Mouse (Mus musculus): ENCODE results near the gene Mok. TPM values are rescaled to one million over a fixed set of nuclear protein-coding genes. Genes with fewer than 3 reads are reported as not detected.

The Mok gene
- polyA plus RNA-seq (2017; shearing (Covaris generic)): not detected

DNA sequence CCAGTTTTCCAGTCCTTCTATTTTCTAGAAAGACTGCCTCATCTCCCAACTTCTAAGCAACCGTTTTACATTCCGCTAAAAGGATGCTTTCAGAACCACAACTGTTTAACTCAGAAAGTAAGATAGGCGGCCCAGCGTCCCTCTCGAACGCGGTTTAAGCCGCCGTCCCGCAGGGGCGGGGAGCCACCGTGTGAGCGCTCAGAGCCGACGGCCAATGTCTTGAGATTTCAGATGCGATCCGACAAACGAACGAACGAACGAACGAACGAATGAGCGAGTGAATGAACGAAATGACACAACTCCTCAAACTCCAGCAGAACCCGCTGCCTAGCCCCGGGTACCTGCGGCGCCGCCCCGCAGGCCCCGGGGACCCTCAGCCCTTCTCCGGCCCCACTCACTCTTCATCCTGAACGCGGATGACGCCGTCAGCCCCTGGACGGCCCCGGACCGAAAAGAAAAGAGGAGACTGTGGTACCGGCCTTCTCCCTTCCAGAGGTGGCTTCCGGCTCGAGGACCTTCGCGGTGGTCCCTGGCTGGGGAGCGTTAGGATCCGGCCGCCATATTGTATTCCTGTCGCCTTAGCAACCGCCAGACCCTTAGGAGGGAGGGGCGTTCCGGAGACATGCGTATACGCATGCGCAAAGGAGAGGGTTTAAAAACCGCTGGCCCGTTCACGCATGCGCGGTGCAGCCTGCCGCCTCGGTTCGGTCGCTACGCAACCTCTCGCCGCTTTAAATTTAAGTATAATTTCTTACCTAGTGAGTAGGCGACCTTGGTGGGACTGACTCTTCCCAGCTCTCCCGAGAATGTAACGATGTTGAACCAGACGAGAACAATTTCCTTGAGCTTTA lies at the start of gene Mok:
TSS of gene Mok (minus strand) at position 592 of the 851 bp plus-strand sequence.

DNA sequence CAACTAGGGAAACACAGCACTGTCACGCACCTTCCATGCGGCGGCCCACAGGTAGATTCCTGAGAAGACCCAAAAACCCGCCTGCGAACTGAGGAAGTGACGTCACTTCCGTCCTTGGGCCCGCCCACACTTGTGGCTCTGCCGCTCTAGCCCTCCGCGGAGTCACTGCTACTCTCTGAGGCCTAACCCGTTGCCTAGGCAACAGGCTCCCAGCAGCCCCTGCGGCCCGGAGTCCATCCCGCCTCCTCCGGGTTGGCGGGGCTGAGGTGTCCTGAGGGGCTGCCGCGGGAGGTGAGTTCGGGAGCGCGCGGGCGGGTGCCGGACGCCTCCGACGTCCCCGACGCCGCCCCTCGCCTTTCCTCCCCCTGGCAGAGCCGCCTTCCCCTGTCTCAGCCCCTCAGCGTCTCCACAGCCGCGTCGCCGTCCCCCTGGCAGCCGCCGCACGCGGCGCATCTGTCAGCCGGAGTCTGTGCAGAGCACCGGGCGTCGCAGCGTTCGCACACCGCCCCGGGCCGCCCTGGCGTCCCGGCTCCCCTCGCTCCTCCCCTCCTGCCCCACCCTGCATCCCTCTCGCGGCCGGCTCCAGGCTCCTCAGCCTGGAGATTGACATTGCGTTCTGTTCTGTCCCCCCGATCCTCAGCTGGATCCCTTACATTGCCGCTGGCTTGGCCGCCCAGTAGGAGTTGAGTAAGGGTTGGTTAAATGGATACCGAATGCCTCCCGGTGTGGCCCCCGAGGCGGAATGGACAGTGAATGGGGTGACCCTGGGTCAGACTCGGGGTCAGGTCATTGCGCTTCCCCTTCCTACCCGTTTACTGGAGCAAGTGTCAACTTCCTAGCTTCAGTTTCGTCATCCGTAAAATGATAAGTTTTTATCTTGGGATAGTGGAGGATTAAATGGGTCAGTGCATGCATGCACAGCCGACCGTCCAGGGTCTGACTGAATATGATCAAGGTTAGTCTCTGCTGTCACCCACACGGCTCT lies 48.6 kb upstream of the Mok start, which contains the start of the genes Cinp and Tecpr2:
TSS of gene Cinp (minus strand) at position 110 of the 985 bp plus-strand sequence.
TSS of gene Tecpr2 (plus strand) at position 229 of the 985 bp plus-strand sequence.

DNA sequence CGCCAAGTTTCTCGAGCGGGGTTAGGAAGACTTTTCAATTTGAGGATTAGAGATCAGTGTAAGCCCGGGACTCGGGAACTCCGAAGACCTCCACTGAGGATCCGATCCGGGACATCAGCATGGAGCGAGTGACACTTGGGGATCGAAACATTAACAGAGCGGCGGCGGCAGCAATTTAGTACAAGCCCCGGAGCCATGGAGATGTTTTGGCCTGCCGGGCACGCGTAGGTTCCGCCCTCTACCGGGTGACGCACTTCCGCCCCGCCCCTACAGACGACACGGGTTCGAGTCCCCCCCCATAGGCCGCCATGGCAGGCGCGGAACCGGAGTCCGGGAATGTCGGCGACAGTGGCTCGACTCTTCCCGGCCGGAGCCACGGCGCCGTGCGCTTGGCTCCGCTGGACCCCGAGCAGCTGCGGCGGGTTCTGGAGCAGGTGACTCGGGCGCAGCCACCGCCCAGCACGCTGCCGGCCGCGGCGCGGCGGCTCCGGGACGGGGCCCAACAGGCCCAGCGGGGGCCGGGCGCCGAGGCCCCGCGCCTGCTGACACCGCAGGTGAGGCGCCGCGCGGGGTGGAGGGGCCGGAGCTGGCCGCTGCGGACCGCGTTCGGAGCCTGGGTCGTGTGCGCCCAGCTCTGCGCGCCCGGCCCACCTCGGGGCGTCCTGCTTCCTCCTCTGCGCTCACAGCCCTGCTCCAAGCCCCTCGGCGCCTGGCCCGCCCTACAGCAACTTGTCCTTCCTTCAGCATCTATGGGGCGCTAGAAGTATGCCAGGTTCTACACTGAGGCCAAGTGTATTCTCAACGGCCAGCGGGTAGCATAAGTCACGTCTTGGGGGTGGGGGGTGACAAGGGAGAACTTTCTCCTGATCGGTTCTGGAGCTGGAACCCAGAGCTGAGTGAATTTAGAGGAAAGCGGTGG lies 9.5 kb upstream of the Mok start, which contains the start of gene Zfp839:
TSS of gene Zfp839 (plus strand) at position 244 of the 919 bp plus-strand sequence.

Other genes with a start within 250 kb of the Mok start
- gene Dync1h1, start 239.5 kb downstream of the Mok start, polyA plus RNA-seq (2017; shearing (Covaris generic)): 32.2 TPM
- gene 1700001K19Rik, start 158.3 kb downstream of the Mok start, polyA plus RNA-seq (2017; shearing (Covaris generic)): 0.70 TPM
- gene Hsp90aa1, start 138.2 kb downstream of the Mok start, polyA plus RNA-seq (2017; shearing (Covaris generic)): 1,198 TPM
- gene Wdr20, start 103.0 kb downstream of the Mok start, polyA plus RNA-seq (2017; shearing (Covaris generic)): 80.2 TPM
- 7.2 TPM for gene Zfp839, start 9.3 kb upstream of the Mok start, polyA plus RNA-seq (2017; shearing (Covaris generic))
- 23.6 TPM for gene Cinp, start 48.2 kb upstream of the Mok start, polyA plus RNA-seq (2017; shearing (Covaris generic))
- gene Tecpr2, start 48.3 kb upstream of the Mok start, polyA plus RNA-seq (2017; shearing (Covaris generic)): 3.1 TPM
- gene Ankrd9, start 138.1 kb upstream of the Mok start, polyA plus RNA-seq (2017; shearing (Covaris generic)): 3.9 TPM
- 58.0 TPM for gene Rcor1, start 198.4 kb upstream of the Mok start, polyA plus RNA-seq (2017; shearing (Covaris generic))

All from effector memory CD4-positive, alpha-beta T cell, adult 5 months (primary cell).